Mouse (Mus musculus) liver, embryonic 11.5 days (tissue): Measurements from ENCODE around the gene Vac14. TPM values are rescaled to one million over a fixed set of nuclear protein-coding genes. Genes with fewer than 3 reads are reported as not detected.

Source experiments
- ATAC-seq: fragments of 200-750 bp; cut with Nextera tagmentation; replicated peaks from 2 replicates; pipeline ENCODE4 v1.8.0; 2017; ENCODE audit warnings: moderate number of reproducible peaks, mild to moderate bottlenecking, moderate TSS enrichment, moderate library complexity; ENCODE audit not compliant: low FRiP score
- DNase-seq: peaks from one replicate; pipeline ENCODE4 v3.0.0-alpha.2; 2017; ENCODE audit warnings: low spot score
- H3K27ac ChIP-seq: fragments of 300-500 bp; sonication (generic); 2 replicates; pipeline ENCODE4 v1.5.1; 2014; ENCODE audit warnings: mild to moderate bottlenecking, low read depth, low read length, control low read depth
- H3K27me3 ChIP-seq: fragments of 300-500 bp; sonication (generic); replicated peaks from 2 replicates; pipeline ENCODE4 v1.6.1; 2014; ENCODE audit warnings: low read length, mixed read lengths; ENCODE audit not compliant: control insufficient read depth, insufficient read depth
- H3K36me3 ChIP-seq: fragments of 300-500 bp; sonication (generic); 2 replicates; pipeline ENCODE4 v1.6.1; 2014; ENCODE audit warnings: mild to moderate bottlenecking, low read length, moderate library complexity, mixed read lengths; ENCODE audit not compliant: control insufficient read depth, insufficient read depth
- H3K4me1 ChIP-seq: fragments of 300-500 bp; sonication (generic); replicated peaks from 2 replicates; pipeline ENCODE4 v1.6.1; 2014; ENCODE audit warnings: low read length, mixed read lengths; ENCODE audit not compliant: control insufficient read depth, insufficient read depth
- H3K4me2 ChIP-seq: fragments of 300-500 bp; sonication (generic); 2 replicates; pipeline ENCODE4 v1.6.1; 2014; ENCODE audit warnings: mild to moderate bottlenecking, control low read depth, moderate library complexity
- H3K4me3 ChIP-seq: fragments of 300-500 bp; sonication (generic); 2 replicates; pipeline ENCODE4 v1.5.1; 2014; ENCODE audit warnings: low read depth, low read length, control low read depth
- H3K9ac ChIP-seq: fragments of 300-500 bp; sonication (generic); 2 replicates; pipeline ENCODE4 v1.6.1; 2014; ENCODE audit warnings: low read depth, low read length, control low read depth
- H3K9me3 ChIP-seq: fragments of 300-500 bp; sonication (generic); 2 replicates; pipeline ENCODE4 v1.6.1; 2016; ENCODE audit warnings: low read length, inconsistent platforms, mixed read lengths; ENCODE audit not compliant: control insufficient read depth
- WGBS: fragments of 180-500 bp; shearing (Covaris S2); extraction: QIAGEN DNeasy Blood & Tissue Kit; methylation state at CpG from one replicate; pipeline ENCODE4 v1.1.7; 2014; 5-methylcytosine and 5-hydroxymethylcytosine counted together
- polyA plus RNA-seq: library from polyadenylated mRNA; unstranded; fragments of >200 nt; fragmentation: Nextera tagmentation; extraction: Ambion mirVana; gene quantifications from 2 replicates; pipeline ENCODE4 v1.2.1, GENCODE M21; 2014

Gene Vac14
- polyA plus RNA-seq, 1 experiment from 2014 or later, result 34.1 TPM

DNA sequence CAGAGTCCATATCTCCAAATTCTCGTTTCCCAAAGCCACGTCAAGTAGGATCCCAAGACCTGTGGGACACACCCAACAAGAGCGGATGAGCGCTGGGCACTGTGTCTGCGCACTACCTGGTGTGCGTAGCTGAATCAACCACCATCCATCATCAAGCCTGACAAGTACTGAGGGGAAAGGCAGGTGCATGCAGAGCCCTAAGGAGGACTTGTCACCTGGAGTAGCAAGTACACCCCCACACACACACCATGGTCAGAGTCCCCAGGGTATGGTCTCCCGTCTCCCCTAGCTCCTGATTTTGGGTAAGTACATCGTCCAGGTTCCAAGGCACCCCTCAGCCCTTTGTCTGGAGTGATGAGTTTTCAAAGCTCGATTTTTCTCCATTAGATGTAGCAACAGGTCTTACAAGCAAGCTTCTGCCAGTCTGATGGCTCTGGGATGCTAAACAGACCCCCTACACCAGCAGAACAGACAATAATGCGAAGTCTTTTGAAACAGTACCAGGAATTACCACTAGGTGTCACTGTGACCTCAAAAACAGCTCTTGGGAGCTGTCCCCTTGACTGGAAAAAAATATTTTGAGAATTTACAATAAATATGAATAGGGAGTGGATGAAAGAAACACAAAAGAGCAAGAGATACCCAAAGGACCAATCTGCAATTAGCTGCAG, 131.2 kb downstream of the Vac14 start:
- no peaks in the 10 kb centered on the region for H3K4me1 ChIP-seq
- H3K9me3 ChIP-seq, result no peaks in the 10 kb centered on the region
- no peaks in the 10 kb centered on the region for H3K27me3 ChIP-seq
- H3K36me3 ChIP-seq, result no peaks in the 10 kb centered on the region
- H3K4me3 ChIP-seq, result no peak overlapping the region
- WGBS, result 56% methylated on average over 10 of the region's 10 CpGs
- DNase-seq (no peak), ATAC-seq (0 out of 2 replicates have a peak, but pooled peaks have one; percentile 15)
- no peak overlapping the region for H3K27ac ChIP-seq
- H3K4me2 ChIP-seq, result no peak overlapping the region
- no peak overlapping the region for H3K9ac ChIP-seq

GRCm38 (mm10) chr8:110750269-110750668, 131.9 kb downstream of the Vac14 start:
- Histone ChIP-seq H3K4me1 (no peaks in the 10 kb centered on the region), H3K4me3 (no peak overlapping the region), H3K4me2 (no peak overlapping the region), H3K27ac (no peak overlapping the region), H3K9ac (no peak overlapping the region), H3K36me3 (no peaks in the 10 kb centered on the region), H3K27me3 (no peaks in the 10 kb centered on the region), H3K9me3 (no peaks in the 10 kb centered on the region)
- DNase-seq (no peak), ATAC-seq (no peak)
- 40% methylated on average over 13 of the region's 13 CpGs for WGBS

DNA sequence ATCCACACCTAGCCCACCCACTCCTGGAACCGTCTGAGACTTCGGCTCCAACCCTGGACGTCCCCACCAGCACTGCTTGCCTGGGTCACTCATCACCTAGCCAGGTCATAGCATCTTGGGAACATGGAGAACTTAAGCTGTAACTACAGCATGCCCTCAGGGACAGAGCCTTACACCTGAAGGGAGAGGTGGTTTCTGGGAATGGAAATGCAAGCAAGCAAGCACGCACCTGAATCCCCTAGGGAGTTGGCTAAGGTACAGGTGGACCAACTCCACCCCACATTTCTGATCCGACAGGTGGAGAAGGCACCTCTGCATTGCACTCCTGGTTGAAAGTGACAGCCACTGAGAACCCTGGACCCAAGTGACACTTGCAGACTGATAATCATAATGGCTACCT, 133.1 kb downstream of the Vac14 start:
- Histone ChIP-seq H3K36me3 (no peaks in the 10 kb centered on the region), H3K9ac (no peak overlapping the region), H3K9me3 (no peaks in the 10 kb centered on the region), H3K27ac (no peak overlapping the region), H3K4me3 (no peak overlapping the region), H3K4me2 (no peak overlapping the region), H3K4me1 (no peaks in the 10 kb centered on the region), H3K27me3 (no peaks in the 10 kb centered on the region)
- WGBS, result 80% methylated on average over 5 of the region's 5 CpGs
- ATAC-seq (no peak), DNase-seq (no peak)

- H3K36me3 ChIP-seq, result no peaks in the 10 kb centered on the region
- no peak overlapping the region for H3K27ac ChIP-seq
- no peak overlapping the region for H3K9ac ChIP-seq
- WGBS, result 61% methylated on average over 4 of the region's 4 CpGs
- DNase-seq (no peak), ATAC-seq (no peak)
- no peaks in the 10 kb centered on the region for H3K4me1 ChIP-seq
- no peak overlapping the region for H3K4me3 ChIP-seq
- no peaks in the 10 kb centered on the region for H3K9me3 ChIP-seq
- no peaks in the 10 kb centered on the region for H3K27me3 ChIP-seq
- H3K4me2 ChIP-seq, result no peak overlapping the region
Observed at GRCm38 (mm10) chr8:110754713-110755112, 136.3 kb downstream of the Vac14 start.

GRCm38 (mm10) chr8:110755511-110756170, 137.3 kb downstream of the Vac14 start:
- 51% methylated on average over 15 of the region's 15 CpGs for WGBS
- H3K27ac ChIP-seq, result no peak overlapping the region
- no peaks in the 10 kb centered on the region for H3K9me3 ChIP-seq
- no peaks in the 10 kb centered on the region for H3K36me3 ChIP-seq
- no peak for ATAC-seq
- no peak for DNase-seq
- H3K4me3 ChIP-seq, result no peak overlapping the region
- H3K9ac ChIP-seq, result no peak overlapping the region
- H3K4me1 ChIP-seq, result no peaks in the 10 kb centered on the region
- H3K27me3 ChIP-seq, result no peaks in the 10 kb centered on the region
- no peak overlapping the region for H3K4me2 ChIP-seq

GRCm38 (mm10) chr8:110756196-110756595, 137.8 kb downstream of the Vac14 start:
- H3K4me3 ChIP-seq, result no peak overlapping the region
- H3K9me3 ChIP-seq, result no peaks in the 10 kb centered on the region
- H3K9ac ChIP-seq, result no peak overlapping the region
- H3K27me3 ChIP-seq, result no peaks in the 10 kb centered on the region
- no peak overlapping the region for H3K4me2 ChIP-seq
- no peaks in the 10 kb centered on the region for H3K4me1 ChIP-seq
- H3K27ac ChIP-seq, result no peak overlapping the region
- H3K36me3 ChIP-seq, result no peaks in the 10 kb centered on the region
- ATAC-seq (no peak), DNase-seq (no peak)
- 75% methylated on average over 5 of the region's 5 CpGs for WGBS

DNA sequence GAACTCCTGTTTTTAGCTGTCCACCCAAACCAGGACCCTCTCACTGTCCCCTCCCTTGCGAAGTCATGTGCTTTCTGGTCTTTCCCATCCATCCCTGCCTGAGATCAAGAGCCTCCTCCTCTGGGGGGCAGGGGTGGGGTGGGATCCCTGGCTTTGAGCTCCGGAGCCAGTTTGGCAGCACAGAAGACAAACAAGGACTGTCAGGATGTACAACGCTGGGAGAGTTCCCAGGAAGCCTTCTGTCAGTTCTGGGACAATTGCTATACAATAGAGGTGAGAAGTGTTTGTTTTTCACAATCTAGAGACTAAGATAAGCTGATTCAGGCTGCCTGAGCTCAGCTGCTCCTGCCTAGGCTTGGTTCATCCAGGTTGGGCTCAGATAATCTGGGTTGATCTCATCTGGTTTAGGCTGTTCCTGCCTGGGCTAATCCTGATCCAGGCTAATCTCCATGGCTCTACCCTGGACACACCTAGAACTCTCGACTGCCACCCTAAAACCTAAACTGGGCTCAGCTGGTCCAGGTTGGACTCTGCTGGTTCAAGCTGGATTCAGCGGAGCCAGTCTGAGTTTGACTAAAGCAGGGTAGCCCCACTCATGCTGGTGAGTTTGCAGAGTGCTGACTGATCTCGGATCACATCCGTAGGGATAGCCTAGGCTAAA, 142.0 kb downstream of the Vac14 start:
- no peaks in the 10 kb centered on the region for H3K9me3 ChIP-seq
- no peak overlapping the region for H3K4me3 ChIP-seq
- no peak overlapping the region for H3K27ac ChIP-seq
- 71% methylated on average over 7 of the region's 7 CpGs for WGBS
- ATAC-seq, result no peak
- H3K4me2 ChIP-seq, result no peak overlapping the region
- no peak overlapping the region for H3K9ac ChIP-seq
- no peaks in the 10 kb centered on the region for H3K27me3 ChIP-seq
- H3K4me1 ChIP-seq, result no peaks in the 10 kb centered on the region
- DNase-seq, result no peak
- H3K36me3 ChIP-seq, result no peaks in the 10 kb centered on the region

DNA sequence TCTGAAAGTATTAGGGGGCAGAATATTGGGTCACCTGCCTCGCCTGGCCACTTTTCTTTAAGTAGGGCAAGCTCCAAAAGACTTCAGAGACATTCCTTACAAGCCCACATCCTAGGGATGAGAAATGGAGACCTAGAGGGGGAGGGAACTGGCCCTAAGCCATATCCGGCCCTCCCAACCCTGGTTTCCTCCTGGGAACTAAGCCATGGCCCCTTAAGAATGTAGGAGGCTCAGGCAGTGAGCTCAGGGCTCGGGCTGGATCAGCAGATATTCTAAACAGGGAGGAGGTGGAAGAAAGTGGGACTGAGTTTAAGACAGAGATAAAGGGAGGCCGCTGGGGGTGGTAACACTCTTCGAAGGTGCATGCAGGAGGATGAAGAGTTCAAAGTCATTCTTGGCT, 142.8 kb downstream of the Vac14 start:
- WGBS, result 40% methylated on average over 5 of the region's 5 CpGs
- ATAC-seq (no peak; the same call in 1 of the 2 replicates), DNase-seq (no peak)
- no peaks in the 10 kb centered on the region for H3K4me1 ChIP-seq
- H3K27ac ChIP-seq, result no peak overlapping the region
- no peaks in the 10 kb centered on the region for H3K27me3 ChIP-seq
- no peak overlapping the region for H3K4me3 ChIP-seq
- no peaks in the 10 kb centered on the region for H3K36me3 ChIP-seq
- no peak overlapping the region for H3K4me2 ChIP-seq
- no peak overlapping the region for H3K9ac ChIP-seq
- no peaks in the 10 kb centered on the region for H3K9me3 ChIP-seq
